Mouse (Mus musculus): ENCODE results near the gene Nlrp9a.
"Not testable (repeated sequence)": the region's sequence is repeated elsewhere in the genome, so short reads cannot be mapped to it uniquely, and the experiment has no call there.

Gene Nlrp9a

GRCm38 (mm10) chr7:26534723-26535122 lies at the start of gene Nlrp9a:
Nlrp9a (plus strand) TSS chr7:26535023.
- DNase-seq (ENCODE audit: low spot score in 2 of 2), result not testable (repeated sequence)

GRCm38 (mm10) chr7:26489514-26489913 lies 45.3 kb upstream of the Nlrp9a start:
- not testable (repeated sequence) for DNase-seq (ENCODE audit: low spot score in 2 of 2)

- no peak for DNase-seq (ENCODE audit: low spot score in 2 of 2)
These were observed 54.3 kb downstream of the Nlrp9a start for GRCm38 (mm10) chr7:26589077-26589476.

- no peak for DNase-seq (ENCODE audit: low spot score in 2 of 2)
These were observed 55.0 kb downstream of the Nlrp9a start for GRCm38 (mm10) chr7:26589774-26590173.

GRCm38 (mm10) chr7:26618364-26618763 lies 83.5 kb downstream of the Nlrp9a start, which contains the start of gene Vmn1r185:
Vmn1r185 (minus strand) TSS chr7:26618464.
- DNase-seq (ENCODE audit: low spot score in 2 of 2), result not testable (repeated sequence)

All from spleen, postnatal 10 days (tissue).